Mouse (Mus musculus): ENCODE data around the gene Fgfr2.

The Fgfr2 gene

GRCm38 (mm10) chr7:130734195-130734787 is 2388.9 kb downstream of the Fgfr2 start:
- DNase-seq (ENCODE audit: low read depth, low spot score) = no peak

DNA sequence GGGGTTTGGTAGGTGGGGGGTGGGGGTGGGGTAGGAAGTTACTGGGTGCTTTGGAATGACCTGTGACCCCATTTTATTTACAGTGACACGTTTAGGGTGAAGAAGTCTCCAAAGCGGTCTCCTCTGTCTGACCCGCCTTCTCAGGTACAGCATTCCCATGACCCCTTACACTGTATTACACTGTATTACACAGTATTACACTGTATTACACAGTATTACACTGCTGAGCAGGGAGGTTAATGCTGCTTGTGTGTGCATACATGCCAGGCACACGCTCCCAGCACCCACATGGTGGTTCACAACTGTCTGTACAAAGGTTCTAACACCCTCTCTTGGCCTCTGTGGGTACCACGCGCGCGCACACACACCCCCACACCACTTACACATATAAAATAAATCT is 2389.7 kb downstream of the Fgfr2 start:
- DNase-seq (ENCODE audit: low read depth, low spot score) = no peak

DNA sequence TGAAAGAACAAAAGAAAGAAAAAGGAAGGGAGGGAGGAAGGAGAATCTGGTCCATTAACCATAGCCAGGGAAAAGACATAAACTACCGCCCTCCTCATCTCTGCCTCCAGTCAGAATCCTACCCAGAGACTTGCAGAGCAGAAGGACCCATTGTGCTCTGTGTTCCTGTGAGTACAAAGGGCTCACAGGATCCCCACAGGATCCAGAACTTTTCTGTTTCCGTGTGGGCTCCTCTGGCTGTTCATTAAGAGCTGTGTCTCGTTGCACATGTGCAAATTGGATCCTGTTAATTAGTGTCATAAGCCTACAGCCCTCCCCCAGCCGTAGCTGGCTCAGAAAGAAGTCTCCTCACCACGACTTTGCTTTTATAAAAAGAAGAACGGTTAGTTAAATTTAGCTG is 2390.2 kb downstream of the Fgfr2 start:
- DNase-seq (ENCODE audit: low read depth, low spot score) = no peak

DNA sequence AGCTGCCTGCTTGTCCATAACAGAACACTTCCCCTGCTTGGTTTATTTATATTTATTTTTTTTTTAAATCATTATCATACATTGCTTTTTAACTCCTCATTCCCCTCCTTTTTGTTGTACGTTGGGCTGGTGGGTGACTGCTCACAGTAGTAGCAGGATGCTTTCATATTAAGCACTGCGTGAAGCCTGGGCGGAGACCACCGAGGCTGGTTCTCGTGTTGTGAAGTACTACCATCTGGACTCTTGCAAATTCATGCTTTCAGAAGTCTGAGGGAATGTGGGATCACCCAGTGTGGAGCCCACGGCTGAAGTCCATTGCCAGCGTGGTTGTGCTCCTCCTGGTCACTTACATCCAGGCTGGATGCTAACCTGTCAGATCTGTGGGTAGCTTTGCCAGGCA is 2391.4 kb downstream of the Fgfr2 start:
- DNase-seq (ENCODE audit: low read depth, low spot score) = no peak

GRCm38 (mm10) chr7:130727560-130727959 is 2395.6 kb downstream of the Fgfr2 start:
- DNase-seq (ENCODE audit: low read depth, low spot score) = no peak

- DNase-seq (ENCODE audit: low read depth, low spot score) = peak; percentile 16
Observed at GRCm38 (mm10) chr7:130726724-130727422, 2396.3 kb downstream of the Fgfr2 start.

DNA sequence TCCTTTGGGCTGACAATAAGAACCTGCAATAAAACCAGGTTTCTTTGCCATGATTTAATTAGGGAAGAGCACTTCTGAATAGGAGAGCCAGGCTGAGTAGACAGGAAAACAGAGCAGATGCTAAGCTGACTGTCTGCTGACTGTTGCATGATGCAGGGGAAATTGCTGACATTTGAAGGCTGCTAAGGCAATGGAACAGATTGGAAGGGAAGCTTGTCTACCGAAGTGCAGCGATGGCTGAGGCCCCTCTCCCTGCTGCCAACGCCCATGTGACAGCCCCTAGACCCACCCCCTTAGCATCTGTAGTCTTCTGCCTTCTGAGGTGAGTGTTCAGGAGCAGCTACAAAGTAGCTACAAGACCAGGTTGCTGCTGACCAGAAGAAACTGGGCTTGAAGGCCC is 2397.0 kb downstream of the Fgfr2 start:
- no peak for DNase-seq (ENCODE audit: low read depth, low spot score)

DNA sequence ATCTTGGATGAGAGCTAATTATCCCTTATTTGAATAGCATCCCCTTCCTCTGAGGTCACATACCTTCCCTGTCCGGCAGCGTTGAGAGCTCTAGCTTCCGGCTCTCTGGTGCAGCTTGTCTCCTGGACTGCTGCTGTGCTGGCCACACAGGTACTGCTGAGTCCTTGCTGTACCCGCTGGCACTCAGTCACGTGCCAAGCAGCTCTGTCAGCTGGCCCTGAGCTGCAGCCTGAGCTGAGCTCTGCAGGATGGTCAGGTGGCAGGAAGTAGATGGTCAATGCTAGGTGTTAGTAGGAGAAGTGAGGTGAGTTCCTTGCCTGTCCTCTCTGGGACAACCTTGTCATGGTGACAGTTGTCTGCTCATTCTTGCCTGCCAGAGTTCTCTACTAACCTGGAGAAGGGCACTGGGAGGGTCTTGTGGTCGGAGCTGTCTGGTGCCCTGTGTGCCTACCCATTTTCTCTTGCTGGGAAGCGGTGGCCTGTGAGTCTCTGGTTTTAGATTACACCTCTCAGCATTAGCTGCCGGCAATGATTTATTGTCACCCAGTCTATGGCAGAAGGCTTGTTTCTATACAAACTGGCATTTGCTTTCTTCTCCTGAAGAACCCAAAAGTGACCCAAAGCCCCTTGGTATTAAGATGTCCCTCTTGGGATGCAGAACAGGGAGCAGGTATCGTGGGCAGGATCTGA is 2402.4 kb downstream of the Fgfr2 start:
- no peak for DNase-seq (ENCODE audit: low read depth, low spot score)

DNA sequence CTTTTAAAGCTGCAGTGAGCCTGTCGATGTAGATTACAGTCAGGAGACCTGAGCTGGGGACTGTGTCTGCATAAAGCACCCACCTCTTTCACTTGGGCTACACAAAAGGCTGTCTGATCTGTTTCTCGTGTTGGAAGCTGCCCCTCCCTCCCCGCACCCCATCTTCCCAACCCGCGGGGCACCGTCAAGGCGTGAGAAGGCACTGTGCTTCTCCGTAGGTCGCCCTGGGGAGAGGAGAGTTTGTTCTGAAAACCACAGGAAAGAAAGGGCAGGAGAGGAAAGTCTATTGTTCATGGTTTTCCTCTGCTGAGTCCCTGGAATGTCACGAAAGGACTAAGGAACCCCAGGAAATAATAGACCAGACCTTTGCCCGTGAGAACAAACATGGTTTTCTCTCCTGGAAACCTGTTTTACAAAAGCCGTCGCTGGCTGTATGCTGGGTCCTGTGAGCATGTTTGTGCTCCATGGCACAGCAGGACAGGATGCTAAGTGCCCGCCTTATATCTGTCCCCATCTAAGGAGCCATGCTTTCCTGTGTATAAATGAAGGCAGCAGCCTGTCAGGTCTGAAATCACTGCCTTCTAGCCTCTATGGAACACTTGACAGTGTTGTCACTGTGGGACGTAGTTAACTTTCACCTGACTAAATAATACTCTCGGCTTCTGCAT is 2403.1 kb downstream of the Fgfr2 start:
- DNase-seq (ENCODE audit: low read depth, low spot score) = peak; percentile 42

GRCm38 (mm10) chr7:130716989-130717388 is 2406.2 kb downstream of the Fgfr2 start:
- no peak for DNase-seq (ENCODE audit: low read depth, low spot score)

GRCm38 (mm10) chr7:130716341-130716740 is 2406.8 kb downstream of the Fgfr2 start:
- DNase-seq (ENCODE audit: low read depth, low spot score) = peak; percentile 86

GRCm38 (mm10) chr7:130715467-130715866 is 2407.7 kb downstream of the Fgfr2 start:
- no peak for DNase-seq (ENCODE audit: low read depth, low spot score)

GRCm38 (mm10) chr7:130713319-130713718 is 2409.8 kb downstream of the Fgfr2 start:
- no peak for DNase-seq (ENCODE audit: low read depth, low spot score)

DNA sequence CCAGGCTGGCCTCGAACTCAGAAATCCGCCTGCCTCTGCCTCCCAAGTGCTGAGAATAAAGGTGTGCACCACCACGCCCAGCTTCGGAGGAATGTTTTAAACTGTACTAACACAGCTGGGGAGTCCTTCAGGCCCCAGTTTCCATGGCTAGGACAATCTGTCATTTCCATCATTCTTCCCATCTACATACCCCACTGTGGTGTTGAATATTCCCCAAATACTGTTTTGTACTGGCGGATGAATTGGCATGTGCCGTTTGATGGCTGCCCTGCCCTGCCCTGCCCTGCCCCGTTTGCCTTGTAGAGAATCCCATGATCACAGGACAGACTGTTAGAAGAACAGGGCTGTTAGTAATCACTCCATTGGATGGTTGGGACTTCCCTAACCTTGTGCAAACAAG is 2411.3 kb downstream of the Fgfr2 start:
- DNase-seq (ENCODE audit: low read depth, low spot score) = no peak

DNA sequence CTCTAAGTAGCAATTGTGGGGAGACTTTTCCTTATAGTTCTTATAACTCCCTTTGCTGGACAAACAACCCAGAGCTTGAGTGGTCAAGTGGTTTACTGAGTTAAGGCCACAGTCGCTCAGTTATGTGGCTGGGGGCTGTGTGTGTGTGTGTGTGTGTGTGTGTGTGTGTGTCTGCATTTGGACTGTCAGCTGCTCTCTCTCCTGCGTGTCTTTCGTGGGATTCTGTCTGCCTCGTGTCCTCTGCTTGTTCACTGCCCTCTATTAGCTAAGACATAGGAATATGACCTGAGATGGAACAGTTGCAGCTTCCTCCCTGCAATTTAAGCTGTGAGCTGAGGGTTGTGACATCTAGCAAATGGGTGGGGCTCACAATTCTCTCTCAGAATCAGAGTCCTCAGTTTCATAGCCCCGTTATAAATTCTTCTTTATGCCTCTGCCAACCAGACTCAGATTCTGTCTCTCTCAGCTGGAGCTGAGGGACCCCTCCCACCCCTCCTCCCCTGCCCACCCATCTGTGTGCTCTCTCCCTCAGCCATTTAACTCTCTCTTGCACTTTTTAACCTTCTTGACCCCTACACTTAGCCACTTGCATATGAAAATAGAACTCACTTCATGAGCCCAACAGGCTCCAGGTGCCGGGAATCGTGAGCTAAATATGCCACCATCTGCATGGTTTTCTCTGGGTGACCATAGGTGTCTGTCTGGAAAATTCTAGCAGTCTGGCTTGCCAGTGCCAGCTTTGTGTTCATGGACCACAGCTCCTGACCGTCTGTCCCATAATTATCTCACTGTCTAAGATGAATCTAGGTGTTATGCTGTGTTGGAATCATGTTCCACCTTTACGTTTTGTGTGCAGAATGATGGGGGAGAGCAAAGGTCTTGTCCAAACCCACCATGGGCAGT is 2413.5 kb downstream of the Fgfr2 start:
- no peak for DNase-seq (ENCODE audit: low read depth, low spot score)

DNA sequence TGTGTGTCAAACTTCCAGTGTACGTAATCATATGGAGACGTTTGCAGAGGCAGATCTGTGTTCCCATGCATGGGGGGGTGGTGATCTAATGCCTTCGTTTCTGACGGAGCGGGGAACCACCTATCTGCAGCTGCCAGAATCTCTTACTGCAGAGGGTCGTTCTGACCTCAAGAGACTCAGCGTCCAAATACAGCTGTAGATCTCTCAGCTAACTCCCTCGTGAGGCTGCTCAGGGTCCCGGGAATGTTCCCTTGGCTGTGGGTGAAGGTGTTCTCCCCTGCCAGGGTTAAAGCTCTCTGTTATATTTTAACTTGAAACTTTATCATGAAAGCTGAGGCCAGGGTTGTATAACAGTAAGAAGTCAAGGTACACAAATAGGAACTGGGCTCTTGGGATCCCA is 2414.2 kb downstream of the Fgfr2 start:
- DNase-seq (ENCODE audit: low read depth, low spot score) = no peak

DNA sequence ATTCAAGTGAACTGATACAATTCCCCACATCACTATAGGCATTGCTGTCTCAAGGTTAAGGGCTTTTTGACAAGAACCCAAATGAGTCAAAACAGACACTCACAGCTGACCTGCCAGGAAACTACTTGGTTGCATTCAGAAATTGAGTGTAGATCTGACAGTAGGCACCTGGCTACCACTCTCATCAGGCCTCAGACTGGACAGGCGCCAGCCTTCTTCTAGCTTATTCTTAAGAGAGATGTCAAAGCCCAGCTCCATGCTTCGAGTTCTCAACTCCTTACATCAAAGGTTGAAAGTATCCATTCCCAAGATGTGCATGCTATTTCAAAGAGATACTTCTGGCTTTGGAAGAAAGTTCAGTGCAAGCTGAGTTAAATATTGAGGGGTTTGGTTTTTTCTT is 2417.9 kb downstream of the Fgfr2 start:
- no peak for DNase-seq (ENCODE audit: low read depth, low spot score)

DNA sequence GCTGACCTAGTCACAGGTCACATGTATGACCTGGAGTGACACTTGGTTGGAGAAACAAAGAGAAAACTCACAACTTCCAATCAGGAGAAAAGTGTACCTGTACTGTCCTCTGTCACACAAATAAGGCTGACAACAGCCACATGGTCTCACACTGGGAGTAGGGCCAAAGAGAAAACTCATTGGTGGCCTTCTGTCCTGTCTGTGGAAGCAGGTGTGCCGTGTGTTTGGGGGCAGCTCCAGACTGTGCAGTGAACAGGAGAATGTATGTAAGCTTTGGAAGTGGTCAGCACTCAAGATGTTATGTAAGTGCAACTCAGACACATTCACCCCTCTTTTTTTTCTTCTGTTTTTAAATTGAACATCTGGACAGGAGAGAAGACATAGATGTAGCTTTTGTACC is 2421.8 kb downstream of the Fgfr2 start:
- no peak for DNase-seq (ENCODE audit: low read depth, low spot score)

DNA sequence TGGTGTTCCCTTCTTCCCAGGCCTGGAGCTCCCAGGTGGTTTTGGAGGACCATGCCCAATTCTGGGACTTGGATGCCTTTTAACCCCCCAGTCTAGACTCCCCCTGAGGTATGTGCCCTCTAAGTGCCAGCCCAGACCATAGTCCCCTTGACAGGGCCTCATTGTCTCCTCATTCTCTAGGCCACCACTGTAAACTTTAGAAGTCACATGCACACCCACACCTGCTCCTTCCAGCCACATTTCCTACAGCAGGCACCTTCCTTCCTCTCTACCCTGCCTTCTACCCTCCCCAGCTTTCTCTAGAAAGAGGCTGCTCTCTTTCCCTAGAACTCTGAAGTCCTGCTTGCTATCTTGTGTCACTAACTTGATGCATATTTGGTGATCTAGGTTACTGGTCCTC is 2424.7 kb downstream of the Fgfr2 start:
- no peak for DNase-seq (ENCODE audit: low read depth, low spot score)

DNA sequence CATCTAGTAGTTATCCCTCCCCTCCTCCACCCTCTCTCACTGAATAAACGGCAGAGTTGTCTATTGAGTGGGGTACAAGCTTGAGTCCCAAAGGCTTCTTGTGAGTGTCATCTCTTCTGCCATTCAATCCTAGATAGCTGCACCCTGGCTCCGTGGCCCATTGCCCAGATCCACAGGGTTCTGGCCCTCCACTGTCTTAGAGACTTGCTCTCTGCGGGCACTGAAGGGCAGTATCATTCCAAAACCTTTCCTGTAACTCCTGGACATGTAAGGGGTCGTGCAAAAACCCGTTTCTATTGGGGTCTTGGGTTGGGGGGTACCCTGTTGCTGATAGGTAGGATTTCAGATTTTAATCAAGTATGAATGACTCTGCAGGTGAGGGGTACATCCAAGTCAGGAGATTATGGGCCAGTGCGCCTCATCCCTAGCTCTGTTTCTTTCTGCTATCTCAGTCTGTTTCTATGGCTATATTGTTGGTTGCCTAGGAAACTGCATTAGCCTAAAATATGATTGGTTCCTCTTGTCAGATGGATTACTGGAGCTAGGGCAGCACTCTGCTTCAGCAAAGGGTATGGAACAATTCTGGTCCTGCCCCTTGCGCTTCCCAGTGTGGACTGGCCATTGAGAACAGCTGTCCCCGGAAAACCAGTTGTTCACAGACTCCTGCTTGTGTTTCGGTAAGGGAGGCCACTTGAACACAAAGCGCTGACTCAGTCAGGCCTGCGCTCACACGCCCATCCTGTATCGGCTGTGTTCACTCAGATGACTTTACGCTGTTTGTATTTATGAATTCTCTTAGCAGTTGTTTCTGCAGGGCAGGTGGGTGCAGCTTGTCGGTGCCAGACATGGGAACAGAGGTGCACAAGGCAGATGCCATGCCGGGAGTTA is 2426.6 kb downstream of the Fgfr2 start:
- no peak for DNase-seq (ENCODE audit: low read depth, low spot score)

Data from ES-CJ7 (cell line).